Mouse (Mus musculus): Measurements from ENCODE around the gene Cwc27.

The Cwc27 gene

GRCm38 (mm10) chr13:104779104-104779670 lies 37.8 kb downstream of the Cwc27 start:
- DNase-seq (ENCODE audit: low read depth), result no peak

- no peak for DNase-seq (ENCODE audit: low read depth)
These were observed 53.7 kb downstream of the Cwc27 start for GRCm38 (mm10) chr13:104763193-104763592.

GRCm38 (mm10) chr13:104762401-104762800 lies 54.5 kb downstream of the Cwc27 start:
- no peak for DNase-seq (ENCODE audit: low read depth)

- no peak for DNase-seq (ENCODE audit: low read depth)
These were observed 57.6 kb downstream of the Cwc27 start for GRCm38 (mm10) chr13:104759381-104759780.

- no peak for DNase-seq (ENCODE audit: low read depth)
These were observed 69.9 kb downstream of the Cwc27 start for GRCm38 (mm10) chr13:104747032-104747431.

- peak; percentile 79 for DNase-seq (ENCODE audit: low read depth)
These were observed 74.1 kb downstream of the Cwc27 start for GRCm38 (mm10) chr13:104742866-104743265.

- DNase-seq (ENCODE audit: low read depth), result no peak
These were observed 87.5 kb downstream of the Cwc27 start for GRCm38 (mm10) chr13:104729261-104730046.

- no peak for DNase-seq (ENCODE audit: low read depth)
These were observed 89.3 kb downstream of the Cwc27 start for GRCm38 (mm10) chr13:104727681-104728080.

GRCm38 (mm10) chr13:104720133-104720532 lies 96.8 kb downstream of the Cwc27 start:
- DNase-seq (ENCODE audit: low read depth), result no peak

GRCm38 (mm10) chr13:104694612-104695355 lies 122.2 kb downstream of the Cwc27 start:
- no peak for DNase-seq (ENCODE audit: low read depth)

GRCm38 (mm10) chr13:104692710-104693109 lies 124.2 kb downstream of the Cwc27 start:
- DNase-seq (ENCODE audit: low read depth), result no peak

GRCm38 (mm10) chr13:104685537-104685936 lies 131.4 kb downstream of the Cwc27 start:
- no peak for DNase-seq (ENCODE audit: low read depth)

- DNase-seq (ENCODE audit: low read depth), result no peak
These were observed 132.5 kb downstream of the Cwc27 start for GRCm38 (mm10) chr13:104684361-104685011.

- DNase-seq (ENCODE audit: low read depth), result no peak
These were observed 135.7 kb downstream of the Cwc27 start for GRCm38 (mm10) chr13:104681212-104681611.

- peak; percentile 11 for DNase-seq (ENCODE audit: low read depth)
These were observed 155.8 kb downstream of the Cwc27 start for GRCm38 (mm10) chr13:104661188-104661587.

GRCm38 (mm10) chr13:104660042-104660680 lies 156.8 kb downstream of the Cwc27 start:
- DNase-seq (ENCODE audit: low read depth), result no peak

GRCm38 (mm10) chr13:104656666-104657272 lies 160.2 kb downstream of the Cwc27 start:
- no peak for DNase-seq (ENCODE audit: low read depth)

- DNase-seq (ENCODE audit: low read depth), result no peak
These were observed 161.8 kb downstream of the Cwc27 start for GRCm38 (mm10) chr13:104655137-104655536.

GRCm38 (mm10) chr13:104651763-104652162 lies 165.2 kb downstream of the Cwc27 start:
- DNase-seq (ENCODE audit: low read depth), result no peak

- DNase-seq (ENCODE audit: low read depth), result no peak
These were observed 166.3 kb downstream of the Cwc27 start for GRCm38 (mm10) chr13:104650654-104651053.

- no peak for DNase-seq (ENCODE audit: low read depth)
These were observed 166.8 kb downstream of the Cwc27 start for GRCm38 (mm10) chr13:104650145-104650544.
